Mouse (Mus musculus) kidney, embryonic 16.5 days (tissue): Measurements from ENCODE around the gene Gstm5. TPM values are rescaled to one million over a fixed set of nuclear protein-coding genes. Genes with fewer than 3 reads are reported as not detected.

Experiments
- ATAC-seq: fragments of 200-750 bp; cut with Nextera tagmentation; 2 replicates; pipeline ENCODE4 v1.8.0; 2017; ENCODE audit warnings: moderate TSS enrichment; ENCODE audit not compliant: low FRiP score, low TSS enrichment
- H3K27ac ChIP-seq: fragments of 300-500 bp; sonication (generic); 2 replicates; pipeline ENCODE4 v1.5.1; 2014; ENCODE audit warnings: low read length
- H3K27me3 ChIP-seq: fragments of 300-500 bp; sonication (generic); 2 replicates; pipeline ENCODE4 v1.6.1; 2014; ENCODE audit warnings: low read length, control low read depth, mixed read lengths; ENCODE audit not compliant: insufficient read depth
- H3K36me3 ChIP-seq: fragments of 300-500 bp; sonication (generic); 2 replicates; pipeline ENCODE4 v1.6.1; 2014; ENCODE audit warnings: low read length, control low read depth, mixed read lengths; ENCODE audit not compliant: insufficient read depth
- H3K4me1 ChIP-seq: fragments of 300-500 bp; sonication (generic); 2 replicates; pipeline ENCODE4 v1.6.1; 2014; ENCODE audit warnings: low read length, control low read depth, mixed read lengths; ENCODE audit not compliant: insufficient read depth
- H3K4me2 ChIP-seq: fragments of 300-500 bp; sonication (generic); replicated peaks from 2 replicates; pipeline ENCODE4 v1.6.1; 2014; ENCODE audit warnings: low read depth, low read length
- H3K4me3 ChIP-seq: fragments of 300-500 bp; sonication (generic); 2 replicates; pipeline ENCODE4 v1.5.1; 2014; ENCODE audit warnings: mild to moderate bottlenecking, low read length
- H3K9ac ChIP-seq: fragments of 300-500 bp; sonication (generic); replicated peaks from 2 replicates; pipeline ENCODE4 v1.6.1; 2014; ENCODE audit warnings: low read length
- H3K9me3 ChIP-seq: fragments of 300-500 bp; sonication (generic); 2 replicates; pipeline ENCODE4 v1.6.1; 2016; ENCODE audit warnings: low read length, control low read depth
- whole genome bisulfite sequencing: fragments of 180-500 bp; shearing (Covaris S2); extraction: QIAGEN DNeasy Blood & Tissue Kit; methylation state at CpG from one replicate; pipeline ENCODE4 v1.1.7; 2014; 5-methylcytosine and 5-hydroxymethylcytosine counted together
- polyA plus RNA-seq: library from polyadenylated mRNA; unstranded; fragments of >200 nt; fragmentation: Nextera tagmentation; extraction: Ambion mirVana; gene quantifications from 2 replicates; pipeline ENCODE4 v1.2.1, GENCODE M21; 2015

Gene Gstm5
- polyA plus RNA-seq, 1 experiment from 2014 or later, result 171 TPM

DNA sequence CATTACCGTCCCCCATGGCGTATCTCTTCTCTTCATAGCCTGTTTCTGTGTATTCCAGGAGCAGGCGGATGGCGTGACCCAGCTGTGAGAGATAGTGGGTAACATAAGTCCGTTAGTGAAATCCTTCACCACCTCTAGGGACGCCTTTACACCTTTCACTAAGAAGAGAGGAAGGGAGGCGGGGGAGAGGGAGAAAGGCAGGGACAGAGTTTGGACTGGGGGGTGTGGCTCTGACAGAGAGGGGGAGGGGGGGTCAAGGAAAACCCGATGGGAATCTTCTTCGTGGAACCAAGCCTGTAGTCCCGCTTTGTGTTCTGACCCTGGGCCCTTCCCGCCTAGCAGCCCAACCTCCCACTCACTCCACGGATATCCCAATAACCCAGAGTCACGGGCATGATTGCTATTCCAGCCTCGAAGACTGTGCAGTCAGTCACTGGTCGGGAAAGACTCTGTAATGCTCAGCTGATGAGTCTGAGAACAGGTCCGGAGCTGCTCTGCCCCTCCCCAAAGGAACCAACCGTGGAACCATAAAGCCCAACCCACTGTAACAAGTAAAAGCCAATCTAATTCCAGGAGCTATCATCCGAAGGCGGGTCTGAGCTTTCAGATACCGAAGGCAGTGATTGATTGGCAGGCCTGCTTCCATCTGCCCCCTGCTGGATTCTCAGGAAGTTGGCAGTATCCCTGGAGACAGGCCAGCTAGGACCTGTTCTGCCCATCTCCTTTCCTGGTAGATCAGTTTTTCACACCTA, 47.8 kb downstream of the Gstm5 start, which contains the start of gene Gstm6:
Gene Gstm6, minus strand, starts transcription at position 511 of the 752 bp plus-strand sequence.
- H3K36me3 ChIP-seq, result no peaks in the 10 kb centered on the region
- H3K9me3 ChIP-seq, result no peaks in the 10 kb centered on the region
- no peaks in the 10 kb centered on the region for H3K27me3 ChIP-seq
- peak within 1 kb of the TSS; percentile 59 for H3K4me2 ChIP-seq
- whole genome bisulfite sequencing, result 17% methylated on average over 20 of the region's 20 CpGs
- peaks cover 3% of the 10 kb centered on the region; the same call in 1 of the 2 replicates for H3K4me1 ChIP-seq
- ATAC-seq, result peak; percentile 67
- peak within 1 kb of the TSS; percentile 41 for H3K4me3 ChIP-seq
- H3K27ac ChIP-seq, result no peak within 1 kb of the TSS
- H3K9ac ChIP-seq, result peak within 1 kb of the TSS; percentile 47

DNA sequence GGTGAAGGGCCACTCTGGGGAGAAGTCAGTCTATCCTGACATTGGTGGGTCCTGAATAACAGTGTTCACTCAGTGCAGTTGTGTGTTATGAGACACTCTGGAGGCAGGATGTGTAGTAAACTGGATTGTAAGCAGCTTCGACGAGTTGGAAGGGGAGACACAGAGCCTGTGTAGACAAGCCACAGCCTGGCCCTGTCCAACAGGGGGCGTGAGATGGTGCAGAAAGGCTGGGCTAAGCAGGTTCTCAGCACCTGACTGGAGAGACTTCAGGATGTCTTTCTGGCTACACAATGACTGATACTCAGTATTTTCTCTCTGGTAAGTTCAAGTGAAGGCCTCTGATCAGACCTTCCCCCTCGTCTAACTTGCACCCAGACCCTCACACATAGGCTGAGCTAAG, 50.1 kb downstream of the Gstm5 start:
- WGBS, result 68% methylated on average over 4 of the region's 4 CpGs
- Histone ChIP-seq H3K9ac (no peak overlapping the region), H3K4me3 (no peak overlapping the region), H3K4me1 (peaks cover 3% of the 10 kb centered on the region; the same call in 1 of the 2 replicates), H3K4me2 (no peak overlapping the region), H3K27ac (no peak overlapping the region), H3K27me3 (no peaks in the 10 kb centered on the region), H3K9me3 (no peaks in the 10 kb centered on the region), H3K36me3 (no peaks in the 10 kb centered on the region)
- ATAC-seq, result no peak

Other genes starting within 250 kb of the Gstm5 start
- 95.7 and 96.1 TPM in 2 replicates for gene Ahcyl1, start 199.3 kb upstream of the Gstm5 start, polyA plus RNA-seq
- 9.0 and 9.4 TPM in 2 replicates for gene Csf1, start 135.4 kb upstream of the Gstm5 start, polyA plus RNA-seq
- not detected in 2 replicates for gene Eps8l3, start 18.6 kb upstream of the Gstm5 start, polyA plus RNA-seq
- 16.7 and 16.9 TPM in 2 replicates for gene Gstm7, start 36.0 kb downstream of the Gstm5 start, polyA plus RNA-seq
- 8.2 and 9.6 TPM in 2 replicates for gene Gstm6, start 47.9 kb downstream of the Gstm5 start, polyA plus RNA-seq
- 0.18 and 0.24 TPM in 2 replicates for gene Gstm3, start 73.5 kb downstream of the Gstm5 start, polyA plus RNA-seq
- 115 and 132 TPM in 2 replicates for gene Gstm2, start 90.6 kb downstream of the Gstm5 start, polyA plus RNA-seq
- 109 and 124 TPM in 2 replicates for gene Gstm1, start 122.2 kb downstream of the Gstm5 start, polyA plus RNA-seq
- gene Gstm4, start 149.1 kb downstream of the Gstm5 start, polyA plus RNA-seq, result 19.8 and 20.4 TPM in 2 replicates
- 69.7 and 69.8 TPM in 2 replicates for gene Ampd2, start 190.8 kb downstream of the Gstm5 start, polyA plus RNA-seq
- 0.84 and 1.9 TPM in 2 replicates for gene Gnat2, start 197.0 kb downstream of the Gstm5 start, polyA plus RNA-seq